Mouse (Mus musculus) embryonic facial prominence, embryonic 15.5 days (tissue): ENCODE measurements around the gene Arl4d. TPM values are rescaled to one million over a fixed set of nuclear protein-coding genes. Genes with fewer than 3 reads are reported as not detected.
A peak's percentile ranks its signal among the peaks of the same experiment; 100 is the strongest.
"Not testable (repeated sequence)": the region's sequence is repeated elsewhere in the genome, so short reads cannot be mapped to it uniquely, and the experiment has no call there.

Experiments
- ATAC-seq: fragments of 200-750 bp; cut with Nextera tagmentation; 2 replicates; pipeline ENCODE4 v1.8.0; 2017; ENCODE audit warnings: low read depth, moderate TSS enrichment; ENCODE audit not compliant: insufficient number of reproducible peaks, low FRiP score, low TSS enrichment
- H3K27ac ChIP-seq: fragments of 300-500 bp; sonication (generic); replicated peaks from 2 replicates; pipeline ENCODE4 v1.5.1; 2015; ENCODE audit warnings: mild to moderate bottlenecking, inconsistent platforms
- H3K27me3 ChIP-seq: fragments of 300-500 bp; sonication (generic); 2 replicates; pipeline ENCODE4 v1.6.1; 2015; ENCODE audit warnings: inconsistent platforms
- H3K36me3 ChIP-seq: fragments of 300-500 bp; sonication (generic); 2 replicates; pipeline ENCODE4 v1.6.1; 2015; ENCODE audit warnings: mild to moderate bottlenecking, inconsistent platforms
- H3K4me1 ChIP-seq: fragments of 300-500 bp; sonication (generic); 2 replicates; pipeline ENCODE4 v1.6.1; 2015; ENCODE audit warnings: inconsistent platforms
- H3K4me2 ChIP-seq: fragments of 300-500 bp; sonication (generic); replicated peaks from 2 replicates; pipeline ENCODE4 v1.6.1; 2015; ENCODE audit warnings: mild to moderate bottlenecking, inconsistent platforms
- H3K4me3 ChIP-seq: fragments of 300-500 bp; sonication (generic); replicated peaks from 2 replicates; pipeline ENCODE4 v1.5.1; 2015; ENCODE audit warnings: mild to moderate bottlenecking, inconsistent platforms
- H3K9ac ChIP-seq: fragments of 300-500 bp; sonication (generic); 2 replicates; pipeline ENCODE4 v1.6.1; 2015; ENCODE audit warnings: inconsistent platforms
- H3K9me3 ChIP-seq: fragments of 300-500 bp; sonication (generic); replicated peaks from 2 replicates; pipeline ENCODE4 v1.6.1; 2016; ENCODE audit warnings: inconsistent platforms
- WGBS: fragments of 180-500 bp; shearing (Covaris S2); methylation state at CpG from one replicate; pipeline ENCODE4 v1.1.7; 2015; 5-methylcytosine and 5-hydroxymethylcytosine counted together
- polyA plus RNA-seq: library from polyadenylated mRNA; unstranded; fragments of >200 nt; fragmentation: Nextera tagmentation; extraction: Ambion mirVana; gene quantifications from 2 replicates; pipeline ENCODE4 v1.2.1, GENCODE M21; 2015

Arl4d gene
- polyA plus RNA-seq, 1 experiment from 2014 or later: 6.0 TPM

DNA sequence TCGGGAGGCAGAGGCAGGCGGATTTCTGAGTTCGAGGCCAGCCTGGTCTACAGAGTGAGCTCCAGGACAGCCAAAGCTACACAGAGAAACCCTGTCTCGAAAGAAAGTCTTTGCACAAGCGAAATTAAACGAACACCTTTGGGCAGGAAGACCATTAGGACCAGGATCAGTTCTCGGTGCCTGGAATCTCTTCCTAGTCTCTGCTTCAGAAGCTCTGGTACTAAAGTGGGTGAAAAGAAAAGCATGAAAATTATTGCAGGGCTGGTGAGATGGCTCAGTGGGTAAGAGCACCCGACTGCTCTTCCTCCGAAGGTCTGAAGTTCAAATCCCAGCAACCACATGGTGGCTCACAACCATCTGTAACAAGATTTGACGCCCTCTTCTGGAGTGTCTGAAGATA lies 18.2 kb upstream of the Arl4d start:
- H3K9ac ChIP-seq, ATAC-seq, H3K4me3 ChIP-seq, H3K27ac ChIP-seq, H3K4me1 ChIP-seq, H3K4me2 ChIP-seq, H3K27me3 ChIP-seq, H3K9me3 ChIP-seq, H3K36me3 ChIP-seq: not testable (repeated sequence)
- 92% methylated on average over 10 of the region's 10 CpGs for WGBS

DNA sequence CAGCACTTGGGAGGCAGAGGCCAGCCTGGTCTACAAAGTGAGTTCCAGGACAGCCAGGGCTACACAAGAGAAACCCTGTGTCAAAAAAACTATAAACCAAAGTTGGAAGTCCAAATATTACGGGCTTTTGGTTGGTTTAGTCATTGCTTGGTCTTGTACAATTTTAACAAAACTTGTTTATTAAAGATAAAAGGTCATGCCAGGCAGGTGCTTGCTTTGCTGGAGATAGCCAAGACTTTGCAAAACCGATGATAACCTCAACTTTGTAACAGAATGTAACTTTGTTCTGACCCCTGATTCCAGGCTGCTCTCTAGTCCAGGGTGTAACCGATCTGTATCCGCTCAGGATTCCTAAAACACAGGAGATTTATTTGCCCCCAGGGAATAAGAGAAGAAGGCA lies 9.0 kb upstream of the Arl4d start:
- H3K36me3 ChIP-seq: no peaks in the 10 kb centered on the region
- H3K4me3 ChIP-seq: no peak overlapping the region
- H3K4me1 ChIP-seq: peaks cover 4% of the 10 kb centered on the region
- no peak overlapping the region for H3K4me2 ChIP-seq
- no peaks in the 10 kb centered on the region for H3K9me3 ChIP-seq
- 82% methylated on average over 4 of the region's 4 CpGs for WGBS
- H3K27ac ChIP-seq: no peak overlapping the region
- H3K27me3 ChIP-seq: no peaks in the 10 kb centered on the region
- H3K9ac ChIP-seq: no peak overlapping the region
- ATAC-seq: no peak

DNA sequence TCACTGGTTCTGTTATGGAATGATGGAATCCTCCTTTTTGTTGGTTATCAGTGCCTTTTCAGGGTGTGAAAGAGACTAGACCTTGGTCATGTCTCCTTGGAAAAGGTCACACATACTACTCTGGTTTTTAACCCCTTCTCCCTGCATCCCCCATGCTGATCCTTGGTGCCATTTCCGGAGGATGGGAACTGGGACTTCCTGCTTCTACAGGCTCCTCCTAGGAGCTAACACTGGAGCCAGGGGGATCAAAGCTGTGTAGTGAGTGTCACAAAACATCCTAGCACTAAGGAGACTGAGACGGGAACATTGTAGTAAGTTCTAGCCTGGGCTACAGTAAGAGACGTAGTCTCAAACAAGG lies 7.8 kb upstream of the Arl4d start:
- peak; percentile 15; the same call in 1 of the 2 replicates for ATAC-seq
- peak overlapping the region; percentile 27 for H3K4me3 ChIP-seq
- 2% methylated on average over 3 of the region's 3 CpGs for WGBS
- H3K9ac ChIP-seq: peak overlapping the region; percentile 31; the same call in 1 of the 2 replicates
- no peaks in the 10 kb centered on the region for H3K36me3 ChIP-seq
- H3K4me2 ChIP-seq: peak overlapping the region; percentile 43
- H3K4me1 ChIP-seq: peaks cover 4% of the 10 kb centered on the region
- no peaks in the 10 kb centered on the region for H3K9me3 ChIP-seq
- no peaks in the 10 kb centered on the region for H3K27me3 ChIP-seq
- peak overlapping the region; percentile 94 for H3K27ac ChIP-seq

DNA sequence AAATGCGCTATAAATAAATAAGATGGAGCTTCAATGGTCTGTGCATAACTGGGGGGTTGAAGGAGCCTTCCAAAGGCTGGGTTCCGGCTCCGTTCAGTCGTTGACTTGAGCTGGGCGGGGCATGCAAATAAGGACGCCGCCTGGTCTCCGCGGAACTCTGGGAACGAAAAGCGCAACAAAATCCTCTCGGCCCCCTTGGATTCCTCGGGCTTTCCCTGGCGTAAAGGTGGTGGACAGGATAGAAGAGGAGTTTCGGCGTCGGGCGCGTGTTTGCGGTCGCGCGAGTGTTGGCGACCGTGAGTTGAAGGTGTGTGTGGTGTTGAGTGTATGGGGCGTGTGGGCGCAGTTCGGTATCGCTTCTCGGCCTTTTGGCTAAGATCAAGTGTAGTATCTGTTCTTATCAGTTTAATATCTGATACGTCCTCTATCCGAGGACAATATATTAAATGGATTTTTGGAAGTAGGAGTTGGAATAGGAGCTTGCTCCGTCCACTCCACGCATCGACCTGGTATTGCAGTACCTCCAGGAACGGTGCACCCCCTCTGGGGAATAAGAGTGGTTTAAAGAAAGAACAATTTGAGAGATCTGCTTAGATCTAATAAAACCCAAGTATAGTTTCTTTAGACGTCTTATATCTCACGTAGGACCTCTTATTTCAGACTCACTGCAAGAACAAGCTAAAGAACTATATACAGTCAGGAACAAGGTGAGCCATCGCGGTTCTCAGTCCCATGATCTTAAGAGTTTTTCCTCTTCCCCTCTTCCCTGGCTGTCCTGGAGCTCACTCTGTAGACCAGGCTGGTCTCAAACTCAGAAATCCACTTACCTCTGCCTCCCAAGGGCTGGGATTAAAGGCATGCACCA lies 7.2 kb upstream of the Arl4d start:
- ATAC-seq: peak; percentile 92

DNA sequence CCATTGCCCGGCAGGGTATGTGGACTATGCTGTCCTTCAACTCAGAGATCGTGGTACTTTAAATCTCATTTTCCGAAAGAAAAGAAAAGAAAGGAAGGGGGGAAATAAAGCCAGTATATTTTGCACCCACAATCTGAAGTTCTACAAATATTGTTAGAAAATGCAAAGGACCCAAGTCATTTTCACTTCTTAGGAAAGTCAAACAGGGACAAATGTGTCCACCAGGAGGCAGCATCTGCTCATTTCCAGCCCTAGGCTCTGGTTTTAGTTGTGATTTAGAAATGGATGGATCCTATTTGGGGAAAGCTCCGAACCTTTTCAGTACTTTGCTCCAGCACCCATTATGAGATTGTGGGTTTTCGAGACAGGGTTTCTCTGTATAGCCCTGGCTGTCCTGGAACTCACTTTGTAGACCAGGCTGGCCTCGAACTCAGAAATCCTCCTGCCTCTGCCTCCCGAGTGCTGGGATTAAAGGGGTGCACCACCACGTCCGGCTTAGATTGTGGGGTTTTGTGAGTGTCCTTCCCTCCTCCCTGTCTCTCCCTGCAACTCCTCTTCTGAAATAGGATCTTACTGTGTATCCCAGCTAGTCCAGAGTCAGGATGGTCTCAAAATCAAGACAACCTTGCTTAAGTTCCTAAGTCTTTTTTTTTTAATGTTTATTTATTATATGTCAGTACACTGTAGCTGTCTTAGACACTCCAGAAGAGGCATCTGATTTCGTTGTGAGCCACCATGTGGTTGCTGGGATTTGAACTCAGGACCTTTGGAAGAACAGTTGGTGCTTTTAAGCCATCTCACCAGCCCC lies 6.4 kb upstream of the Arl4d start:
- Histone ChIP-seq H3K4me1 (peaks cover 4% of the 10 kb centered on the region), H3K27ac (peak overlapping the region; percentile 84), H3K9ac (no peak overlapping the region), H3K4me3 (no peak overlapping the region), H3K36me3 (no peaks in the 10 kb centered on the region), H3K4me2 (no peak overlapping the region), H3K9me3 (no peaks in the 10 kb centered on the region), H3K27me3 (no peaks in the 10 kb centered on the region)
- ATAC-seq: peak; percentile 20
- WGBS: 32% methylated on average over 10 of the region's 10 CpGs

More for the DNA sequence above, 7.2 kb upstream of the Arl4d start:
- peak overlapping the region; percentile 27 for H3K4me3 ChIP-seq
- H3K27me3 ChIP-seq, H3K36me3 ChIP-seq, H3K9me3 ChIP-seq, H3K4me1 ChIP-seq: not testable (repeated sequence)
- peak overlapping the region; percentile 31; the same call in 1 of the 2 replicates for H3K9ac ChIP-seq
- H3K27ac ChIP-seq: peak overlapping the region; percentile 94
- WGBS: under 1% methylated on average over 39 of the region's 40 CpGs
- peak overlapping the region; percentile 43 for H3K4me2 ChIP-seq

DNA sequence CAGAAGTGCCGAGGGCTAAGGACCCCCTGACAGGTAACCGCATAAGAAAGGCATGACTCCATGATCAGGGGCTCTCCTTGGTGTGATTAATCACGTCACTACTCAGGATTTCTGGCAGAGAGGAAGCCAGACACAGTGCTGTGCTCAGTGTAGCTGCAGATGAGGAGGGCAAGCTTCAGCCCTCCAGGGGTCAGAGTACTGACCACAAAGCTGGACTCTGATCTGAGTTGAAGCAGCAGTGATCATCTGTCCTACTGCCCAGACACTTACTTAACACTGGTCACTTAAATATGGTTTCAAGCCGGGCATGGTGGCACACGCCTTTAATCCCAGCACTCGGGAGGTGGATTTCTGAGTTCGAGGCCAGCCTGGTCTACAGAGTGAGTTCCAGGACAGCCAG lies 4.2 kb upstream of the Arl4d start:
- no peak overlapping the region for H3K4me2 ChIP-seq
- H3K9me3 ChIP-seq: no peaks in the 10 kb centered on the region
- H3K27me3 ChIP-seq: no peaks in the 10 kb centered on the region
- no peak overlapping the region for H3K27ac ChIP-seq
- no peaks in the 10 kb centered on the region for H3K36me3 ChIP-seq
- ATAC-seq: no peak
- 65% methylated on average over 7 of the region's 7 CpGs for WGBS
- H3K4me3 ChIP-seq: no peak overlapping the region
- H3K9ac ChIP-seq: no peak overlapping the region
- H3K4me1 ChIP-seq: peaks cover 15% of the 10 kb centered on the region

DNA sequence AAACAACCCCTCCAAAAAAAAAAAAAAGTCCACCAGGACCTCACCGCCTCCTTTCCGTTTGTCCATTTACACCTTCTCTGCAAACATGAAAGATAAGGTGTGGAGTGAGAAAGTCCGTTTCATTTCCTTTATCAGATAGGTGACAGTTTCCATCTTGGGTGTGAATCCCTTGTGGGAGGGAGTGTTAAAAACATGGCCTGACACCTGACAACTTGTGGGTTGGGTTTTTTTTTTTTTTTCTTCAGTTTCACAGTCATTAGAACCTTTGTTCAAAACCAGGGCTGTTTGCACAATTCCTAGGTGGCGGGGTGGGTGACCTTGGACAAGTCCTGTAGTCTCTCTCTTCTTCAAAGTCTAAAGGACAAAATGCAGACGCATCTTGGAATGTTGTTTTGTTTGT lies 3.6 kb upstream of the Arl4d start:
- no peaks in the 10 kb centered on the region for H3K27me3 ChIP-seq
- 66% methylated on average over 5 of the region's 5 CpGs for WGBS
- H3K36me3 ChIP-seq: no peaks in the 10 kb centered on the region
- no peak overlapping the region for H3K4me2 ChIP-seq
- no peak overlapping the region for H3K4me3 ChIP-seq
- H3K9me3 ChIP-seq: no peaks in the 10 kb centered on the region
- H3K9ac ChIP-seq: no peak overlapping the region
- no peak overlapping the region for H3K27ac ChIP-seq
- H3K4me1 ChIP-seq: peaks cover 17% of the 10 kb centered on the region
- ATAC-seq: no peak

DNA sequence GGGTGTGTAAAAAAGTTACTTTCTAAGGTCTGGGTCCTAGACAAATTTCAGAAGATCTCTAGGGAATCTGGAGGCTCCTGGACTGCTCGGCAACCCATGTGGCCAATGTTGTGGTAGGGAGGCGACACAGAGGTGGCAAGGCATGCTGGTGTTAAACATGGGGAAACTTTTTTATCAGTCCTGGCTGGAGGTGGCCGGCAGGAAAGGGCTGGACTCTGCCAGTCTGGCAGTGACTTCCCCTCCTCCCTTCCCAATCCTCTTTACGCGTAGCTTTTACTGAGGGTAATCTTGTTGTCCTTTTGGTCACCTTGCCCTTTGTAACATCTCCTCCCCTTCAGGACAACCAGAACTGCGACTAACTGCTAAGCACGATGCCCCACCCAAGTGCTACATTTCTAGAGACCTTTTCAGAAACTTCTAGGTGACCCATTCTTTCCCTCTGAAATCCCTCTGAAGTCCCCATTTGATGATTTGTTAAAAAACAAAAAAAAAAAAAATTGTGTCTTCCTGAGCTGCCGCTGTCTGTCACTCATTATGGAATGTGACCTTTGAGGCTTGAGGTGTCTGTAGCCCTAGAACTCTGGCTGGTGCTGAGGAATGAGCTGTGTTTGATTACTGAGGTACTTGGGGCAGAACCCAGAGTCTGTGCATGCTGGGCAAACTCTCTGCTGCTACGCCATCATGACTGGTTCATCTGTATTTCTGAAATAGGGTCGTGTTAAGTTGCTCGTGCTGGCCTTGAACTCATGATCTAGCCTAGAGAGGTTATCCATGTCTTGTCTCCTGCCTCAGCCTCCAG lies 1.9 kb upstream of the Arl4d start:
- H3K36me3 ChIP-seq: no peaks in the 10 kb centered on the region
- no peak for ATAC-seq
- no peak overlapping the region for H3K4me3 ChIP-seq
- H3K27ac ChIP-seq: no peak overlapping the region
- H3K27me3 ChIP-seq: no peaks in the 10 kb centered on the region
- H3K9me3 ChIP-seq: no peaks in the 10 kb centered on the region
- H3K4me1 ChIP-seq: peaks cover 25% of the 10 kb centered on the region
- no peak overlapping the region for H3K9ac ChIP-seq
- no peak overlapping the region for H3K4me2 ChIP-seq
- WGBS: 66% methylated on average over 11 of the region's 11 CpGs

DNA sequence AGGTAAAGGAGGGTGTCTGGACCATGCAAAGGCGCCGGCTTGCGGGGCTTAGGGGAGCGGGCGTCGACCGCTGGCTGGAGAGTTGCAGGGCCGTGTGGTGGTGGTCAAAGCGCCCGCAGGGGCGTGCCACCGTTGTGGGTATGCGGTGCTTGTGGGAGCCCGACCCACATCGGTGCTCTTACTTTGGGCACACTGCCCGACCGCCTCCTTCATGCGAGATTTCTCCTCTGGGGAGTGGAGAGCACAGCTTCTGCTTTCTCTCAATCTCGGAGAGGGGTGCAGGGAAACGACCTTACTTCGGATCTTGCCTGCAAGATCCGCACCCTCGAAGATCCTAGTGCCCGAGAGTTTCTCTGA lies 273 bp downstream of the Arl4d start:
- Histone ChIP-seq H3K27me3 (no peaks in the 10 kb centered on the region), H3K36me3 (no peaks in the 10 kb centered on the region), H3K4me1 (peaks cover 28% of the 10 kb centered on the region), H3K4me3 (peak overlapping the region; percentile 63), H3K27ac (peak overlapping the region; percentile 85), H3K9me3 (no peaks in the 10 kb centered on the region), H3K9ac (peak overlapping the region; percentile 54), H3K4me2 (peak overlapping the region; percentile 98)
- 1% methylated on average over 24 of the region's 24 CpGs for WGBS
- no peak; the same call in 1 of the 2 replicates for ATAC-seq

DNA sequence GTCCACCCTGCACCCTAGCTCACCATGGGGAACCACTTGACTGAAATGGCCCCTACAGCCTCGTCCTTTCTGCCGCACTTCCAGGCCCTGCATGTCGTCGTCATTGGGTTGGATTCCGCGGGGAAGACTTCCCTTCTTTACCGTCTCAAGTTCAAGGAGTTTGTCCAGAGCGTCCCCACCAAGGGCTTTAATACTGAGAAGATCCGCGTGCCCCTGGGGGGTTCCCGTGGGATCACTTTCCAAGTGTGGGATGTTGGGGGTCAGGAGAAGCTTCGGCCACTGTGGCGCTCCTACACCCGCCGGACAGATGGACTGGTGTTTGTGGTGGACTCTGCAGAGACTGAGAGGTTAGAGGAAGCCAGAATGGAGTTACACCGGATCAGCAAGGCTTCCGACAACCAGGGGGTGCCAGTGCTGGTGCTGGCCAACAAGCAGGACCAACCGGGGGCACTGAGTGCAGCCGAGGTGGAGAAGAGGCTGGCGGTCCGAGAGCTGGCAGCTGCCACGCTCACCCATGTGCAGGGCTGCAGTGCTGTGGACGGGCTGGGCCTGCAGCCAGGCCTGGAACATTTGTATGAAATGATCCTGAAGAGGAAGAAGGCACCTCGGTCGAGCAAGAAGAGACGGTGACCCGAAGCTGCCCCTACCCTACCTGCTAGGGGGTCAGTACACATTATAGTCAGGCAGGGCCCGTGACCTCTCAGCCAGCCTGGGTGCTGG lies 1.4 kb downstream of the Arl4d start:
- no peaks in the 10 kb centered on the region for H3K27me3 ChIP-seq
- H3K36me3 ChIP-seq: no peaks in the 10 kb centered on the region
- no peak overlapping the region for H3K27ac ChIP-seq
- H3K4me1 ChIP-seq: peaks cover 28% of the 10 kb centered on the region
- H3K9ac ChIP-seq: no peak overlapping the region
- no peaks in the 10 kb centered on the region for H3K9me3 ChIP-seq
- WGBS: 79% methylated on average over 28 of the region's 28 CpGs
- ATAC-seq: no peak
- peak overlapping the region; percentile 25 for H3K4me2 ChIP-seq
- peak overlapping the region; percentile 15; the same call in 1 of the 2 replicates for H3K4me3 ChIP-seq
